Mouse (Mus musculus): ENCODE measurements around the gene Gm27027. TPM values are rescaled to one million over a fixed set of nuclear protein-coding genes. Genes with fewer than 3 reads are reported as not detected.

Gene Gm27027
- polyA plus RNA-seq, 1 experiment, result not detected

DNA sequence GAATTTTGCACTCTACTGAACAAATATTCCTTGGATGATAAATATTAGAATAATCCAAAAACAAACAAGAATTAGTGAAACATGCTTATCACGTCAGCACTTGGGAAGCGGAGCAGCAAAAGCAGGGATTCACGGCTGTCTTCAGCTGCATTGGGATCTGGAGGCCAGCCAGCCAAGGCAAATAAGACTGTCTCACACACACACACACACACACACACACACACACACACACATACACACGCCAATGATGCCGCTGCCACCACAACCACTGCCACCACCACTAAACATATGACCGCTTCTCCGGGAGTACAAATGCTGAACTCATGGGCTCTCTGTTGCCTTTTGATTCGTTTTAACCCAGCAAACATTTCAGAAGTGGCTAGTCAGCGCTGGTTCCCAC, 42.4 kb downstream of the Gm27027 start:
- peaks cover 21% of the 10 kb centered on the region for H3K27me3 ChIP-seq (ENCODE audit: control insufficient read depth, insufficient read depth, low read length, poor library complexity, severe bottlenecking)

GRCm38 (mm10) chr2:93946976-93947375, 49.2 kb downstream of the Gm27027 start:
- no peak for TF ChIP-seq EP300 (IDR thresholded peaks at IDR 0.05; ENCODE audit: insufficient read depth, low read depth, low read length)
- TF ChIP-seq CTCF (IDR thresholded peaks at IDR 0.05; ENCODE audit: low read depth, low read length), result no peak
- TF ChIP-seq POLR2A (IDR thresholded peaks at IDR 0.05; ENCODE audit: insufficient read depth, low read length), result no peak
- Histone ChIP-seq H3K27ac (ENCODE audit: insufficient read depth, low read length) (no peak overlapping the region), H3K9ac (ENCODE audit: low read depth, poor library complexity, severe bottlenecking) (no peak overlapping the region), H3K36me3 (ENCODE audit: control insufficient read depth, insufficient read depth, low read length, poor library complexity, severe bottlenecking) (no peaks in the 10 kb centered on the region), H3K4me3 (ENCODE audit: low read depth, low read length) (no peak overlapping the region), H3K27me3 (ENCODE audit: control insufficient read depth, insufficient read depth, low read length, poor library complexity, severe bottlenecking) (no peaks in the 10 kb centered on the region), H3K9me3 (replicated peaks; ENCODE audit: control insufficient read depth, insufficient read depth, low read length, poor library complexity, severe bottlenecking) (peaks cover 14% of the 10 kb centered on the region), H3K4me1 (ENCODE audit: control insufficient read depth, insufficient read depth, low read length) (no peaks in the 10 kb centered on the region)

More for the DNA sequence above, 42.4 kb downstream of the Gm27027 start:
- H3K9ac ChIP-seq (ENCODE audit: low read depth, poor library complexity, severe bottlenecking), result no peak overlapping the region
- no peaks in the 10 kb centered on the region for H3K36me3 ChIP-seq (ENCODE audit: control insufficient read depth, insufficient read depth, low read length, poor library complexity, severe bottlenecking)
- H3K27ac ChIP-seq (ENCODE audit: insufficient read depth, low read length), result no peak overlapping the region
- H3K4me3 ChIP-seq (ENCODE audit: low read depth, low read length), result no peak overlapping the region
- peaks cover 3% of the 10 kb centered on the region; the same call in 1 of the 2 replicates for H3K9me3 ChIP-seq (replicated peaks; ENCODE audit: control insufficient read depth, insufficient read depth, low read length, poor library complexity, severe bottlenecking)
- no peak for TF ChIP-seq CTCF (IDR thresholded peaks at IDR 0.05; ENCODE audit: low read depth, low read length)
- no peaks in the 10 kb centered on the region for H3K4me1 ChIP-seq (ENCODE audit: control insufficient read depth, insufficient read depth, low read length)

- Histone ChIP-seq H3K4me1 (ENCODE audit: control insufficient read depth, insufficient read depth, low read length) (no peaks in the 10 kb centered on the region), H3K9ac (ENCODE audit: low read depth, poor library complexity, severe bottlenecking) (no peak overlapping the region), H3K27ac (ENCODE audit: insufficient read depth, low read length) (no peak overlapping the region), H3K27me3 (ENCODE audit: control insufficient read depth, insufficient read depth, low read length, poor library complexity, severe bottlenecking) (no peaks in the 10 kb centered on the region), H3K36me3 (ENCODE audit: control insufficient read depth, insufficient read depth, low read length, poor library complexity, severe bottlenecking) (no peaks in the 10 kb centered on the region), H3K4me3 (ENCODE audit: low read depth, low read length) (no peak overlapping the region), H3K9me3 (replicated peaks; ENCODE audit: control insufficient read depth, insufficient read depth, low read length, poor library complexity, severe bottlenecking) (peaks cover 14% of the 10 kb centered on the region)
- TF ChIP-seq EP300 (IDR thresholded peaks at IDR 0.05; ENCODE audit: insufficient read depth, low read depth, low read length) (no peak), POLR2A (IDR thresholded peaks at IDR 0.05; ENCODE audit: insufficient read depth, low read length) (no peak), CTCF (IDR thresholded peaks at IDR 0.05; ENCODE audit: low read depth, low read length) (no peak)
Observed at GRCm38 (mm10) chr2:93944855-93945254, 51.3 kb downstream of the Gm27027 start.

- Histone ChIP-seq H3K36me3 (ENCODE audit: control insufficient read depth, insufficient read depth, low read length, poor library complexity, severe bottlenecking) (no peaks in the 10 kb centered on the region), H3K4me1 (ENCODE audit: control insufficient read depth, insufficient read depth, low read length) (no peaks in the 10 kb centered on the region), H3K27me3 (ENCODE audit: control insufficient read depth, insufficient read depth, low read length, poor library complexity, severe bottlenecking) (no peaks in the 10 kb centered on the region), H3K27ac (ENCODE audit: insufficient read depth, low read length) (no peak overlapping the region), H3K4me3 (ENCODE audit: low read depth, low read length) (no peak overlapping the region), H3K9ac (ENCODE audit: low read depth, poor library complexity, severe bottlenecking) (no peak overlapping the region), H3K9me3 (replicated peaks; ENCODE audit: control insufficient read depth, insufficient read depth, low read length, poor library complexity, severe bottlenecking) (peaks cover 14% of the 10 kb centered on the region)
- peak; percentile 43 for TF ChIP-seq CTCF (IDR thresholded peaks at IDR 0.05; ENCODE audit: low read depth, low read length)
- no peak for TF ChIP-seq POLR2A (IDR thresholded peaks at IDR 0.05; ENCODE audit: insufficient read depth, low read length)
Observed at GRCm38 (mm10) chr2:93944099-93944498, 52.1 kb downstream of the Gm27027 start.

DNA sequence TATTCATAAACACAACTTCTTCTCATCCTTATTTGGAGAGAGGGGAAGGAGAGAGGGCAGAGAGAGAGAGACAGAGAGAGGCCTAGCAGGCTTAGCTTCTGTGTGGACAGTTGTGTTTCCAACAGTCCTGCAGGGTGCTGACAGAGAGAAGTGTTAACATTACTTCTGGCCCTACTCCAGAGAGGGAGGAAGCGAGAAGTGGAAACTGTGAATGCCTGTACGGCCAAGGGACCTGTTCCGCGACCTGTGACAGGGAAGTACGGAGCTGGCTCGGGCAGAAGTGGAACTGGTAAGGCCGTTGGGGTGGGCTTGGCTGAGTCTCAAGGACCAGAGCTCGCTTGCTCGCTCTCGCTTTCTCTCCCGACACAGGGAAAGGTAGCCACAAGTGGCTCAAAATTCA, 54.5 kb downstream of the Gm27027 start:
- Histone ChIP-seq H3K27ac (ENCODE audit: insufficient read depth, low read length) (no peak overlapping the region), H3K27me3 (ENCODE audit: control insufficient read depth, insufficient read depth, low read length, poor library complexity, severe bottlenecking) (no peaks in the 10 kb centered on the region), H3K9me3 (replicated peaks; ENCODE audit: control insufficient read depth, insufficient read depth, low read length, poor library complexity, severe bottlenecking) (peaks cover 11% of the 10 kb centered on the region), H3K36me3 (ENCODE audit: control insufficient read depth, insufficient read depth, low read length, poor library complexity, severe bottlenecking) (no peaks in the 10 kb centered on the region), H3K4me1 (ENCODE audit: control insufficient read depth, insufficient read depth, low read length) (no peaks in the 10 kb centered on the region), H3K9ac (ENCODE audit: low read depth, poor library complexity, severe bottlenecking) (no peak overlapping the region), H3K4me3 (ENCODE audit: low read depth, low read length) (no peak overlapping the region)
- TF ChIP-seq EP300 (IDR thresholded peaks at IDR 0.05; ENCODE audit: insufficient read depth, low read depth, low read length) (no peak), POLR2A (IDR thresholded peaks at IDR 0.05; ENCODE audit: insufficient read depth, low read length) (no peak), CTCF (IDR thresholded peaks at IDR 0.05; ENCODE audit: low read depth, low read length) (no peak)

DNA sequence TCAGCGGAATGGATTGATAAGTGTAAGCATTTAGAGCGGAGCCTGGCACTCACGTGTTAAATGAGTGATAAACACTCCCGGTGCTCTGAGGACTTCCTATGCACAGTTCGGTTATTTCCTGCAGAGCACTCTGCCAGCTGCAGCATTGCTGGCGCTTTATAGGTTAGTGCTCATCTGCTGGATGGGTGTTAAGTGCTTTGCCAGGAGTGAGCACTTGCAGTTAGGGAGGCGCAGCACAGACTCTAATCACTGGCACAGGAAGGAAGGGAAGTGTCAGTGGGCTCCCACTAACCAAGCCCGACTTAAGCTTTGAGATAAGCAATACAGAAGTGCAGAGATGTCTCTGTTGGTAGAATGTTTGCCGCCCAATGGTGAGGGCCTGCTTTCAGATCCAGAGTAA, 57.6 kb downstream of the Gm27027 start:
- TF ChIP-seq EP300 (IDR thresholded peaks at IDR 0.05; ENCODE audit: insufficient read depth, low read depth, low read length) (no peak), POLR2A (IDR thresholded peaks at IDR 0.05; ENCODE audit: insufficient read depth, low read length) (no peak), CTCF (IDR thresholded peaks at IDR 0.05; ENCODE audit: low read depth, low read length) (no peak)
- no peaks in the 10 kb centered on the region for H3K4me1 ChIP-seq (ENCODE audit: control insufficient read depth, insufficient read depth, low read length)
- peaks cover 10% of the 10 kb centered on the region for H3K9me3 ChIP-seq (replicated peaks; ENCODE audit: control insufficient read depth, insufficient read depth, low read length, poor library complexity, severe bottlenecking)
- no peaks in the 10 kb centered on the region for H3K36me3 ChIP-seq (ENCODE audit: control insufficient read depth, insufficient read depth, low read length, poor library complexity, severe bottlenecking)
- no peaks in the 10 kb centered on the region for H3K27me3 ChIP-seq (ENCODE audit: control insufficient read depth, insufficient read depth, low read length, poor library complexity, severe bottlenecking)
- H3K4me3 ChIP-seq (ENCODE audit: low read depth, low read length), result no peak overlapping the region
- no peak overlapping the region for H3K9ac ChIP-seq (ENCODE audit: low read depth, poor library complexity, severe bottlenecking)
- H3K27ac ChIP-seq (ENCODE audit: insufficient read depth, low read length), result no peak overlapping the region
